Mouse (Mus musculus) ES-Bruce4 (cell line): ENCODE measurements at regions not wholly inside any gene's neighbourhood (a gene's known extent, or its start where the extent isn't known, plus 50 kb on each side); places are given as distances from the start of the nearest gene placed in this dataset.

Source experiments
- CTCF ChIP-seq: IDR thresholded peaks from one replicate; pipeline ENCODE4 v1.8.1; 2011; ENCODE audit warnings: low read depth, low read length
- POLR2A ChIP-seq: IDR thresholded peaks from one replicate; pipeline ENCODE4 v1.8.1; 2011; ENCODE audit warnings: low read length; ENCODE audit not compliant: insufficient read depth

GRCm38 (mm10) chr2:3964351-3964750 lies 53.2 kb upstream of the Frmd4a start:
- TF ChIP-seq POLR2A (no peak), CTCF (no peak)
